Mouse (Mus musculus): ENCODE measurements around the gene 3110009E18Rik. TPM values are rescaled to one million over a fixed set of nuclear protein-coding genes. Genes with fewer than 3 reads are reported as not detected.

Gene 3110009E18Rik
- polyA plus RNA-seq, 1 experiment from 2014 or later = 10.6 TPM

DNA sequence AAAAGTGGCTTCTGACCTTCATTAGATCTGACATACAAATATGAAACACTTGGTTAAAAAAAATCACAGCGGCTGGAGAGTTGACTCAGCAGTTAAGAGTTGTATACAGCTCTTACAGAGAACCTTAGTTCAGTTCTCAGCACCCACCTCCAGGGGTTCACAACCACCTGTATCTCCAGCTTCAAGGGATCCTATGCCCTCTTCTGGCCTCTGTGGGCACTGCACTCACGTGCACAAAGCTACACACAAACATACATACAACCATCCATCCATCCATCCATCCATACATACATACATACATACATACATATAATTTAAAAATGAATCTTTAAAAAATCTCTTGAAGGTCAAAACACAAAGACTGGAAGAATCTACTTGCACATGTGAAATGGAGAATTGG lies 69.3 kb downstream of the 3110009E18Rik start:
- ATAC-seq = no peak
- TF ChIP-seq CTCF (IDR thresholded peaks at IDR 0.05) = no peak
- DNase-seq (ENCODE audit: low read depth, low spot score) = no peak
- ChIA-PET POLR2A (no interaction called here), CTCF (interaction anchor here (1.4 to 1.5 kb wide), 2 partner anchors 19 to 35 kb away, joined by 3 to 4 read pairs; no protein-coding TSS in a partner anchor)
- in situ Hi-C loops (cut with MboI; ENCODE audit: low pct_unique_long_range_greater_than_20kb) = loop anchor here (5.0 kb wide), 1 partner anchor 102 kb away; no protein-coding TSS in a partner anchor
- H3K27me3 ChIP-seq = no peaks in the 10 kb centered on the region

DNA sequence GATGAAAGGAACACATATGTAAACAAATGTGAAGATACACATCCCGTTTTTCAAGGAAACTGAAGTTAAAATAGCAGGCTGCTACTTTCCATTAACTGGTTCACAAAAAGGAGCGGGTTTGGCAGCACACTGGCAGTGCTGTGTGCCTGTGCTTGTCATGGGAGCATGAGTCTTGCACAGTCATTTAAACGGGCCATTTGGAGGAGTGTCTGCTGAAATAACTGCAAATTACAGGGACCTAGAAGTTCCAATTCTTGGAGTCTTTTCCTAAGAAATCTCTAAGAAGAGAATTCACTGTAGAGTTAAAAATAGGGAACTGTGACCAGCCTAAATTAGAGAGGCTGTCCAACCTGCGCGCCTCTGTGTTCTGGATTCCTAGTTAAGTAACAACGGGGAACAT lies 70.0 kb downstream of the 3110009E18Rik start:
- in situ Hi-C loops (cut with MboI; ENCODE audit: low pct_unique_long_range_greater_than_20kb) = loop anchor here (5.0 kb wide), 1 partner anchor 101 kb away; no protein-coding TSS in a partner anchor
- CTCF ChIA-PET = interaction anchor here (1.4 kb wide), 1 partner anchor 36 kb away, joined by 3 read pairs; no protein-coding TSS in a partner anchor
- POLR2A ChIA-PET = no interaction called here
- no peak for DNase-seq (ENCODE audit: low read depth, low spot score)
- TF ChIP-seq CTCF (IDR thresholded peaks at IDR 0.05) = no peak
- no peak for ATAC-seq
- H3K27me3 ChIP-seq = no peaks in the 10 kb centered on the region

DNA sequence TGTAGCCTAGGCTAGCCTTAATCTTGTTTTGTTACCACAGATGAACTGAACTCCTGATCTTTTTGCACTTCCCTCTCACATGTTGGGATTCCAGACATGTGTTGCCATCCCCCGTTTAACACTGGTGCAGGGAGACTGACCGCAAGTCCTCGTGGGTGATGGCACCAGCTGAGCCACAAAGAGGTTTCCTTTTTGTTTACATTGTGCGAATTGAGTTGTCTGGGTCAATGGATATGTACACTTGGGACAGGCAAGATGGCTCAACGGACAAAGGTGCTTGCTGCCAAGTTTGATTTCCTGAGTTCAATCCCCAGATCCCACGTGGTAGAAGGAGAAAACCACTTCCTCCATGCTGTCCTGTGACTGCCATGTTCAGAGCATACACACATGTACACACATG lies 71.3 kb downstream of the 3110009E18Rik start:
- DNase-seq (ENCODE audit: low read depth, low spot score) (no peak), ATAC-seq (no peak)
- ChIA-PET CTCF (no interaction called here), POLR2A (no interaction called here)
- H3K27me3 ChIP-seq = no peaks in the 10 kb centered on the region
- no peak for TF ChIP-seq CTCF (IDR thresholded peaks at IDR 0.05)
- in situ Hi-C loops (cut with MboI; ENCODE audit: low pct_unique_long_range_greater_than_20kb) = loop anchor here (5.0 kb wide), 1 partner anchor 100 kb away; no protein-coding TSS in a partner anchor

DNA sequence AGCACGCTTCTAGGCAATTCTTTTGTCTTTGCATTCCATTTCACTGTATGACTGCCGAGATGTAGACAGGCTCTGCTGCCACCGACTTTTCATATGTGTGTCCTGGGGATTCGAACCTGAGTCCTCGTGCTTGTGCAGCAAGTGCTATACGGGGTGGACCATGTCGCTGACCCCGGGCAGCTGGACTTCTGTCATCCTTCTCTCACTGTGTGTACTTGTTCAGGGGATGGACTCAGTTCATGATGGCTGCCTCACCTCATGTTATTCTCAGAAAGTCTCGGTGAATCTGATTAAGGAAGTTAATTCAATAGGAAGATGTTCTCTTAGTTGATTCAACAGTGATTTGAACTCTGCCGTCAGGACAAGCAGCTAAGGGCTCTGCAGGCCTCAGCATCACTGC lies 72.6 kb downstream of the 3110009E18Rik start:
- ATAC-seq (no peak), DNase-seq (ENCODE audit: low read depth, low spot score) (no peak)
- in situ Hi-C loops (cut with MboI; ENCODE audit: low pct_unique_long_range_greater_than_20kb) = loop anchor here (5.0 kb wide), 1 partner anchor 99 kb away; no protein-coding TSS in a partner anchor
- no peaks in the 10 kb centered on the region for H3K27me3 ChIP-seq
- CTCF ChIA-PET = no interaction called here
- POLR2A ChIA-PET = no interaction called here
- TF ChIP-seq CTCF (IDR thresholded peaks at IDR 0.05) = no peak

DNA sequence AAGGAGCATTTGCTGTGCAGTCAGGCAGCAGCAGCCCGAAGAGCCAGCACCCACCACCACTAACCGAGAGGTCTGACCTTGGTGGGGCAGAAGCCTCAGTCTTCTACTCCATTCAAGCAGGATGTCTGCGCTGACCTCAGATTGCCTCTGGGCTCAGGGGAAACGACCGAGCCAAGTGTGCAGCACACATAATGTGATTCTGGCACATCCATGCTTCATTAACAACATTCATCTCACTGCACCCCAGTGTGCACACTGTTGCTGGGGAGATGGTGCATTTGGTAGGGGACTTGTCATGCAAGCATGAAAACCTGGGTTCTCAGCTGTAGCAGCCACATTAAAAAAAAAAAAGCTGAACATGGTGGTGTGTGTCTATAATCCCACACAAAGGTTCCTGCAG lies 75.0 kb downstream of the 3110009E18Rik start:
- ATAC-seq = no peak
- ChIA-PET CTCF (interaction anchor here (2.9 to 5.2 kb wide), 3 partner anchors 10 to 94 kb away, joined by 18 to 38 read pairs (median 30); no protein-coding TSS in a partner anchor), POLR2A (no interaction called here)
- H3K27me3 ChIP-seq = no peaks in the 10 kb centered on the region
- in situ Hi-C loops (cut with MboI; ENCODE audit: low pct_unique_long_range_greater_than_20kb) = no loop called here
- no peak for DNase-seq (ENCODE audit: low read depth, low spot score)
- no peak for TF ChIP-seq CTCF (IDR thresholded peaks at IDR 0.05)

DNA sequence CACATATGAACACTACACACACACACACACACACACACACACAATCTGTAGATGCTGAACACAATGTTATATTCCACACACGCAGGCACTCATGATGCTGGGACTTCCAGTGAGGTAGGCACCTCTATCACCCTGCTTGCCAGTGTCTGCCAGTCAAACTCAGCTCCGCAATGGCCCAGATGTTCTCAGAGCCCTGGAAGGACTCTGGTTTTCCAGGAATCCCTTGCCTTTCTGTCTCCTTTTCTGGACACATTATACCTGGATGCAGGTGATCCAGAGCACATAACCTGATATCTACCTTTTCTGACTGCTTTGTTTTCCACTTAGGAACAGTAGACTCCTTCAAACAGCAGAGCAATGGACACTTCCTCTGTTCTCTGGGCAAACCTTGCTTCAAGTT lies 75.7 kb downstream of the 3110009E18Rik start:
- H3K27me3 ChIP-seq = no peaks in the 10 kb centered on the region
- no peak for ATAC-seq
- CTCF ChIA-PET = interaction anchor here (0.7 to 5.2 kb wide), 21 partner anchors 10 to 353 kb away, joined by 3 to 38 read pairs (median 4); no protein-coding TSS in a partner anchor
- POLR2A ChIA-PET = interaction anchor here (0.6 to 0.7 kb wide), 2 partner anchors 137 to 258 kb away, joined by 3 to 7 read pairs; no protein-coding TSS in a partner anchor
- in situ Hi-C loops (cut with MboI; ENCODE audit: low pct_unique_long_range_greater_than_20kb) = no loop called here
- DNase-seq (ENCODE audit: low read depth, low spot score) = no peak
- TF ChIP-seq CTCF (IDR thresholded peaks at IDR 0.05) = no peak

DNA sequence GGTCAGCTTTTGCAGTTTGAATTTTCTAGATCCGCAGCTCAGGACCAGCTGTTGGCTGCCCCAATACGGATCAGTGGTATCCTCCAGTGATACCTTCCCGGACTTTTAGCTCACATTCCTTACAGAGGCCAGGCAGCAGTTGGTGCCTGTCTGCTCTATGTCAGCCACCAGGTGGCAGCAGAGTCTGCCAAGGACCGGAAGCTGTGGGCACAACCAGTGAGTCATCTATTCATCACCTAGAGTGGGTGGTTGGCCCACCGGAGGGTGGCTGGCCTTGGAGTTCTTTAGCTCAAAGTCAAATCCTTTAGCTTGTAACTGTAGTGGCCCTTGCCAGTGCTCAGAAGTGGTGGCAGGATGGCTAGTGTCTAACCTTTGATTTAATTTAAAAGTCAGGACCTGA lies 76.2 kb downstream of the 3110009E18Rik start:
- H3K27me3 ChIP-seq = no peaks in the 10 kb centered on the region
- POLR2A ChIA-PET = interaction anchor here (0.6 to 1.0 kb wide), 3 partner anchors 34 to 258 kb away, joined by 3 to 7 read pairs (median 3); no protein-coding TSS in a partner anchor
- peak; percentile 97 for ATAC-seq
- DNase-seq (ENCODE audit: low read depth, low spot score) = peak; percentile 56
- in situ Hi-C loops (cut with MboI; ENCODE audit: low pct_unique_long_range_greater_than_20kb) = no loop called here
- CTCF ChIA-PET = interaction anchor here (0.6 to 5.2 kb wide), 25 partner anchors 9 to 353 kb away, joined by 3 to 38 read pairs (median 4); no protein-coding TSS in a partner anchor
- TF ChIP-seq CTCF (IDR thresholded peaks at IDR 0.05) = peak; percentile 97

DNA sequence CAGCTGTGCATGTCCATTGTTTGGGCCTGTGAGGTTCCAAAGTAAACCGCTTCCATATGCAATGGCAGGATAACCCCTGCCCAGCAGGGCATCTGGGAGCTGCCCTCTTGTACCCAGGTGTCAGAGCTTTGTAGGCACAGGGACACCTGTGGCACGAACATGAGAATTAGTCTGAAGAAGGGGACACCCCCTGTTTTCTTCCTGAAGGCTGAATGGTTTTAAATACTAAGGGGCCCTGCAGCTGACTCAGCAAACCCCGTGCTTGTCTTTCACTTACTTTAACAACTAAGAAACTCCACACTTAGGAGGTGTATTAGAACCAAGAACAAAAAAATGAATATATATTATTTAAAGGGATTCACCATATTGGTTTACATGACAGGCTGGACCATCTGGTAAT lies 77.2 kb downstream of the 3110009E18Rik start:
- no peak for TF ChIP-seq CTCF (IDR thresholded peaks at IDR 0.05)
- in situ Hi-C loops (cut with MboI; ENCODE audit: low pct_unique_long_range_greater_than_20kb) = no loop called here
- ChIA-PET CTCF (interaction anchor here (0.8 to 5.2 kb wide), 11 partner anchors 8 to 352 kb away, joined by 3 to 38 read pairs (median 7); no protein-coding TSS in a partner anchor), POLR2A (interaction anchor here (1.0 kb wide), 1 partner anchor 33 kb away, joined by 3 read pairs; no protein-coding TSS in a partner anchor)
- ATAC-seq (no peak), DNase-seq (ENCODE audit: low read depth, low spot score) (no peak)
- H3K27me3 ChIP-seq = no peaks in the 10 kb centered on the region

DNA sequence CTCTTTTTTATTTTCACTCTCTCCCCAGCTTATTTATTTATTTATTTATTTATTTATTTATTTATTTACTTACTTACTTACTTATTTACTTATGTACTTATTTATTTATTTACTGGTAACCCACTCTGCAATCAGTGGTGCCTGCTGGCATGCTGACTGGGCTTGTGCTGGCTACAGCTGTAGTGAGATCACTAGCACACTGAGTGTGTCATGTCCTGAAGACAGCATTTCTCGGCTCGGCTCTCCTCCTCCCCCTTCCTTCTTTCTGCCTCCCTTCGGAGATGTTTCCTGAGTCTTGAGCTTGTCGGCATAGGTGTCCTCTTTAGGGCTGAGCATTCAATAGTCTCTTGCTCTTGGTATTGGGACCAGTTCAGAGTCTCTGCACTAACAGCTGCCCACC lies 78.0 kb downstream of the 3110009E18Rik start:
- ATAC-seq = no peak
- ChIA-PET CTCF (interaction anchor here (1.1 to 5.2 kb wide), 5 partner anchors 8 to 91 kb away, joined by 3 to 38 read pairs (median 25); no protein-coding TSS in a partner anchor), POLR2A (no interaction called here)
- no peak for DNase-seq (ENCODE audit: low read depth, low spot score)
- in situ Hi-C loops (cut with MboI; ENCODE audit: low pct_unique_long_range_greater_than_20kb) = no loop called here
- no peak for TF ChIP-seq CTCF (IDR thresholded peaks at IDR 0.05)
- H3K27me3 ChIP-seq = no peaks in the 10 kb centered on the region

DNA sequence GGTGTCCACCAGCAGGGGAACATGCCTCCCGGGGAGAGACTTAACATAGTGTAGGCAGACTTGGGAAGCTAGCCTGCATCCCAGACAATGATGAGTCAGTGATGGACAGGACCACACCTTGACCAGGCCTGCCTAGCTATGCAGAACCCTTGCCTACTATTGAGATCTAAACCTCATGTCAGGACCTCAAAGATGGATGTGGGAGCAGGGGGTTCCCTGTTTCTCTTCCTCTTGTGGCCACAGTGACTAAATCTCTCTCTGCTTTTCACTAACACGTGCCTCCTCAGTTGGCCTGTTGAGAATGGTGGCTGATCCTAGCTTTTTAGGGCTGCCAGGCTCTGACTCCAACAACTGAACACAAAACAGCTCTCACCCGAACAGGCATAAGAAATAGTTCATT lies 81.6 kb downstream of the 3110009E18Rik start:
- ATAC-seq (no peak), DNase-seq (ENCODE audit: low read depth, low spot score) (no peak)
- in situ Hi-C loops (cut with MboI; ENCODE audit: low pct_unique_long_range_greater_than_20kb) = no loop called here
- CTCF ChIA-PET = interaction anchor here (1.1 kb wide), 1 partner anchor 64 kb away, joined by 3 read pairs; no protein-coding TSS in a partner anchor
- POLR2A ChIA-PET = interaction anchor here (0.5 kb wide), 1 partner anchor 80 kb away, joined by 3 read pairs; no protein-coding TSS in a partner anchor
- H3K27me3 ChIP-seq = no peaks in the 10 kb centered on the region
- no peak for TF ChIP-seq CTCF (IDR thresholded peaks at IDR 0.05)

DNA sequence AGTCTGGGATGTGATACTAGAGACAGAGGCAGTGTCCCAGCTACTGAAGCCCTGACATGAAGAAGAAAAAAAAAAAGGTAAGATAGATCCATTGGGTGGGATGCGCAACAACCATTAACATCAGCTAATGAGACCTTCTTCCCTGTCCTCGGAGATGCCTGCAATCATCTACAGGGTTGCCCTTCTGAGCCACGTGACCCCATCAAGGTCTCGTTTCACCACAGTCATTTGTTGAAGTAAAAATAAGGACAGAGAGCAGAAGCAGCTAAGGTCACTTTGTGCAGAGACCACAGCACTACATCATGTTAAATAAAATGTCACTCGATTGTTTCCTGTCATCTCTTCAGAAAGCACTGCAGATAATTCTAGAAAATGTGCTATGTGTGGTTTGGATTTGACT lies 82.8 kb downstream of the 3110009E18Rik start:
- DNase-seq (ENCODE audit: low read depth, low spot score) (no peak), ATAC-seq (no peak)
- ChIA-PET POLR2A (no interaction called here), CTCF (interaction anchor here (2.8 kb wide), 1 partner anchor 27 kb away, joined by 12 read pairs; no protein-coding TSS in a partner anchor)
- H3K27me3 ChIP-seq = no peaks in the 10 kb centered on the region
- in situ Hi-C loops (cut with MboI; ENCODE audit: low pct_unique_long_range_greater_than_20kb) = no loop called here
- no peak for TF ChIP-seq CTCF (IDR thresholded peaks at IDR 0.05)
